Mouse (Mus musculus) limb, embryonic 13.5 days (tissue): ENCODE data around the gene Gm6356. TPM values are rescaled to one million over a fixed set of nuclear protein-coding genes. Genes with fewer than 3 reads are reported as not detected.
"Not testable (repeated sequence)": the region's sequence is repeated elsewhere in the genome, so short reads cannot be mapped to it uniquely, and the experiment has no call there.

Experiments used
- ATAC-seq: fragments of 200-750 bp; cut with Nextera tagmentation; 2 replicates; pipeline ENCODE4 v1.8.0; 2017; ENCODE audit warnings: low read depth, moderate number of reproducible peaks, moderate TSS enrichment; ENCODE audit not compliant: low FRiP score
- H3K27ac ChIP-seq: fragments of 300-500 bp; sonication (generic); 2 replicates; pipeline ENCODE4 v1.5.1; 2015; ENCODE audit warnings: inconsistent platforms, mild to moderate bottlenecking, moderate library complexity
- H3K27me3 ChIP-seq: fragments of 300-500 bp; sonication (generic); 2 replicates; pipeline ENCODE4 v1.6.1; 2015; ENCODE audit warnings: mild to moderate bottlenecking, inconsistent platforms
- H3K36me3 ChIP-seq: fragments of 300-500 bp; sonication (generic); 2 replicates; pipeline ENCODE4 v1.6.1; 2015; ENCODE audit warnings: inconsistent platforms, mild to moderate bottlenecking, moderate library complexity
- H3K4me1 ChIP-seq: fragments of 300-500 bp; sonication (generic); 2 replicates; pipeline ENCODE4 v1.6.1; 2015; ENCODE audit warnings: inconsistent platforms
- H3K4me2 ChIP-seq: fragments of 300-500 bp; sonication (generic); replicated peaks from 2 replicates; pipeline ENCODE4 v1.6.1; 2015; ENCODE audit warnings: inconsistent platforms, mild to moderate bottlenecking, moderate library complexity
- H3K4me3 ChIP-seq: fragments of 300-500 bp; sonication (generic); 2 replicates; pipeline ENCODE4 v1.5.1; 2015; ENCODE audit warnings: moderate library complexity, mild to moderate bottlenecking, inconsistent platforms
- H3K9ac ChIP-seq: fragments of 300-500 bp; sonication (generic); 2 replicates; pipeline ENCODE4 v1.6.1; 2015; ENCODE audit warnings: mild to moderate bottlenecking, inconsistent platforms
- H3K9me3 ChIP-seq: fragments of 300-500 bp; sonication (generic); 2 replicates; pipeline ENCODE4 v1.6.1; 2016; ENCODE audit warnings: inconsistent platforms
- WGBS: fragments of 180-500 bp; shearing (Covaris S2); methylation state at CpG from one replicate; pipeline ENCODE4 v1.1.7; 2015; 5-methylcytosine and 5-hydroxymethylcytosine counted together
- polyA plus RNA-seq: library from polyadenylated mRNA; unstranded; fragments of >200 nt; fragmentation: Nextera tagmentation; extraction: Ambion mirVana; gene quantifications from 2 replicates; pipeline ENCODE4 v1.2.1, GENCODE M21; 2015

Gm6356 gene
- polyA plus RNA-seq: not detected in 2 replicates

DNA sequence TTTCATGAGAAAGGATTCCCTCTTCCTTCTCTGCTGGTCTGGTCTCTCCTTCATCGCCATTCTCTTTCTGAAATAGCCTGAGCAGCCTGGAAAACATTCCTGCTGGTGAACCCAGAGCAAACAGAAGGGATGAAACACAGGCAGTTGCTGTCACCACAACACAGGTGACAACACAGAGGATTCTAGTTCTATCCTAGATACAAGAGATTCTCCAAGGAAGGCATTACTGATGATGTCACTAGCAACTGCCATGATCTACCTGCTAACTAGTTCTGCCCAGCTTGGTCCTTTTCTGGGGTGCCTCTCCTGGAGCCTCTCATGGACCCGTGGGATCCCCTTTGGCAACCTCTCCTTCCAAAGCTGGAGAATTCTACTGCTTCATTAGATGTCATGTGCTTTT lies at the start of gene Gm6356:
Gene Gm6356 (minus strand): TSS at position 101 of the 400 bp plus-strand sequence.
- not testable (repeated sequence) for H3K4me3 ChIP-seq, ATAC-seq, H3K36me3 ChIP-seq, H3K9me3 ChIP-seq, H3K9ac ChIP-seq, H3K4me2 ChIP-seq, H3K27me3 ChIP-seq, H3K27ac ChIP-seq, H3K4me1 ChIP-seq
- WGBS: 36% methylated on average over 1 of the region's 2 CpGs

Other genes starting within 250 kb of the Gm6356 start
- gene Gm3636, start 231.5 kb downstream of the Gm6356 start, polyA plus RNA-seq: 4.0 and 4.2 TPM in 2 replicates
- gene Gm8362, start 199.4 kb downstream of the Gm6356 start, polyA plus RNA-seq: not detected in 2 replicates
- gene Gm3642, start 133.5 kb downstream of the Gm6356 start, polyA plus RNA-seq: not detected in 2 replicates
- 0.74 and 0.94 TPM in 2 replicates for gene Gm3667, start 83.9 kb downstream of the Gm6356 start, polyA plus RNA-seq
- gene Gm10406, start 53.6 kb upstream of the Gm6356 start, polyA plus RNA-seq: 0.93 and 1.0 TPM in 2 replicates
- gene Gm3685, start 71.2 kb upstream of the Gm6356 start, polyA plus RNA-seq: not detected in 2 replicates
- 0.98 and 1.1 TPM in 2 replicates for gene Gm3696, start 126.8 kb upstream of the Gm6356 start, polyA plus RNA-seq
- gene Gm6676, start 151.6 kb upstream of the Gm6356 start, polyA plus RNA-seq: not detected in 2 replicates
- 3.9 and 4.9 TPM in 2 replicates for gene Gm3512, start 200.7 kb upstream of the Gm6356 start, polyA plus RNA-seq
- not detected in 2 replicates for gene Gm16434, start 220.7 kb upstream of the Gm6356 start, polyA plus RNA-seq